Mouse (Mus musculus): ENCODE measurements at regions not wholly inside any gene's neighbourhood (a gene's known extent, or its start where the extent isn't known, plus 50 kb on each side); places are given as distances from the start of the nearest gene placed in this dataset.

DNA sequence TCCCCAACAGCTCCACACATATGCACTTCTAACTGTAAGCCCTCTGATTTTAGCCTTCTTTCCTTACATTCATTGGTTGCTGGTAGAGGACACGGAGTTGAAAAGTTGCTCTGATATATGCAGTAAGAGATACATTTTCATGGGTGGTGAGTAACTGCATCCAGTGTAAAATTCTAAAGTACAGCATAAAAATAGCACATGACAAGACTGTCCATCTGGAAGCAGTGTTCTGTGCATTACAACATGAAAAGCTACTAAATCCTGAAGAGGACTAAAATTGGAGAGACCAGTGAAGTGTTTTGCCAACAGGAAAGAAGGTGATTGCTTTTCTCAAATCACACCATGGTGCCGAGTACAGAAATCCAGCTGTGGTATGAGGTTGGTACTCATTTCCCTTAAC, 210.2 kb upstream of the Speer2 start:
- no peak for TF ChIP-seq CTCF (IDR thresholded peaks at IDR 0.05; ENCODE audit: low read depth)
- H3K27ac ChIP-seq (ENCODE audit: low read depth, low read length), result no peak overlapping the region

DNA sequence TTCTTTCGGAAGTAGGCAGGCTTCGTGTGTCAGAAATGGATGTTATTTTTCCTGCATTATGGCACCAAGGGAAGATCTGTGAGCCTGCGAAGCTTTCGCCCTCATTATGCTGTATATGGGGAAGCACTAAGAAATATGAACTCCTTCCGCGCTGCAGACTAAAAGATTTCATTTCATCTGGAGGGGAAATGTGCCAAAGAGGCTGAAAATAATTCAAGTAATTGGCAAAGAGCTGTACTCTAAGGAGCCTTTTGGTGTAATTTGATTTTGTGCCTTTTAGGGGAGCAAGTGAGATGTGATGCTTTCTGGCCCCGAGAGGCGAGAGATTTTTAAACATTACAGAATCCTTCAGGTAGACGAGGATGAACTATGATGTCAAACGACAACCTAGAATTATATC, 216.0 kb upstream of the Speer2 start:
- Histone ChIP-seq H3K9me3 (ENCODE audit: control insufficient read depth) (no peaks in the 10 kb centered on the region), H3K27ac (ENCODE audit: low read depth, low read length) (no peak overlapping the region), H3K9ac (ENCODE audit: low read depth, low read length) (no peak overlapping the region), H3K27me3 (replicated peaks; ENCODE audit: control insufficient read depth, insufficient read depth, low read length) (no peaks in the 10 kb centered on the region), H3K4me2 (replicated peaks; ENCODE audit: low read depth) (no peak overlapping the region), H3K36me3 (ENCODE audit: control insufficient read depth, insufficient read depth) (no peaks in the 10 kb centered on the region), H3K4me3 (ENCODE audit: low read depth, low read length) (no peak overlapping the region), H3K4me1 (replicated peaks; ENCODE audit: control insufficient read depth, insufficient read depth, low read length) (no peaks in the 10 kb centered on the region)
- no peak for ATAC-seq
- TF ChIP-seq CTCF (IDR thresholded peaks at IDR 0.05; ENCODE audit: low read depth), result no peak
- WGBS, result 85% methylated on average over 10 of the region's 10 CpGs

More for the DNA sequence above, 210.2 kb upstream of the Speer2 start:
- H3K4me1 ChIP-seq (replicated peaks; ENCODE audit: control insufficient read depth, insufficient read depth, low read length), result no peaks in the 10 kb centered on the region
- H3K36me3 ChIP-seq (ENCODE audit: control insufficient read depth, insufficient read depth), result no peaks in the 10 kb centered on the region
- no peak overlapping the region for H3K4me3 ChIP-seq (ENCODE audit: low read depth, low read length)
- no peaks in the 10 kb centered on the region for H3K27me3 ChIP-seq (replicated peaks; ENCODE audit: control insufficient read depth, insufficient read depth, low read length)
- H3K9me3 ChIP-seq (ENCODE audit: control insufficient read depth), result no peaks in the 10 kb centered on the region
- WGBS, result 78% methylated on average over 2 of the region's 2 CpGs
- no peak overlapping the region for H3K4me2 ChIP-seq (replicated peaks; ENCODE audit: low read depth)
- ATAC-seq, result no peak
- H3K9ac ChIP-seq (ENCODE audit: low read depth, low read length), result no peak overlapping the region

DNA sequence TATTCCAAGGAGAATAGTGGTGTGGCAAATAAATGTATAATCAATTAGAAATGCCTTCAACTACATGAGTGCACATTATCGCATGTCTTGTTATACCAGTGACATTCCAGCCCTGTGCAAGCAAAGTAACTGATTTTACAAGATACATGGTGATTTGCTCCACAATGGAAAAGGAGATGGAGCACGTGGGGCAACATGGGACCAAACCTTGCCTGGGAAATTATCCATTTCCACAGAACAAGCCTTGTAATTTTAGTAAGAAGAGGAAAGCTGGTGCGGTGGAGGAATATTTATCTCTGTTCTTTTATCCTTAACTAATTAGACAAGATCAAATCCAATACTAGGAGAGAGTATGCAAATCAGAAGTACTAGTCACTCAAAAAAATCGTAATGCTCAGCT, 222.5 kb upstream of the Gbe1 start:
- H3K27ac ChIP-seq (ENCODE audit: low read depth, low read length), result no peak overlapping the region
- H3K9me3 ChIP-seq (ENCODE audit: control insufficient read depth), result no peaks in the 10 kb centered on the region
- no peak for TF ChIP-seq CTCF (IDR thresholded peaks at IDR 0.05; ENCODE audit: low read depth)
- H3K4me2 ChIP-seq (replicated peaks; ENCODE audit: low read depth), result no peak overlapping the region
- no peaks in the 10 kb centered on the region for H3K4me1 ChIP-seq (replicated peaks; ENCODE audit: control insufficient read depth, insufficient read depth, low read length)
- H3K4me3 ChIP-seq (ENCODE audit: low read depth, low read length), result no peak overlapping the region
- ATAC-seq, result no peak
- no peaks in the 10 kb centered on the region for H3K27me3 ChIP-seq (replicated peaks; ENCODE audit: control insufficient read depth, insufficient read depth, low read length)
- no peak overlapping the region for H3K9ac ChIP-seq (ENCODE audit: low read depth, low read length)
- 89% methylated on average over 4 of the region's 4 CpGs for WGBS
- H3K36me3 ChIP-seq (ENCODE audit: control insufficient read depth, insufficient read depth), result no peaks in the 10 kb centered on the region

DNA sequence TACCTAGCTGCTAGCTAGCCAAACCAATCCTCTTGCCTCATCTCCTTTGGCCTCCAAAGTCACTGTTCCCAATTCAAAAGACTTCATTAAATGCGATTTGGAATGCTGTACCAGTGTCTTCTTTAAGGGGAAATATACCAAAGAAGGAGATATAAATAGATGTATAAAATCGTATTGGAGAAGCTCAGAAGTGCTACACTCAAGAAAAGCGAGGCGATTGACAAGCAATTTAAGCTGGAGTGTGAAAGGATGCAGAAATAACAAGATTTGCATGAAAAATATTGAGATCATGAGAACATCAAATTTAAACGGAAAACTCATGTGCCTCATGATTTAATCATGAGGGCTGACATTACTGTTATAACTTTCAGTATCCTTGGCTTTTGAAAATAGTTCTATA, 221.8 kb upstream of the Gbe1 start:
- Histone ChIP-seq H3K27me3 (replicated peaks; ENCODE audit: control insufficient read depth, insufficient read depth, low read length) (no peaks in the 10 kb centered on the region), H3K9ac (ENCODE audit: low read depth, low read length) (no peak overlapping the region), H3K9me3 (ENCODE audit: control insufficient read depth) (no peaks in the 10 kb centered on the region), H3K4me3 (ENCODE audit: low read depth, low read length) (no peak overlapping the region), H3K27ac (ENCODE audit: low read depth, low read length) (no peak overlapping the region), H3K4me2 (replicated peaks; ENCODE audit: low read depth) (no peak overlapping the region), H3K4me1 (replicated peaks; ENCODE audit: control insufficient read depth, insufficient read depth, low read length) (no peaks in the 10 kb centered on the region), H3K36me3 (ENCODE audit: control insufficient read depth, insufficient read depth) (no peaks in the 10 kb centered on the region)
- ATAC-seq, result no peak
- 90% methylated on average over 5 of the region's 5 CpGs for WGBS
- no peak for TF ChIP-seq CTCF (IDR thresholded peaks at IDR 0.05; ENCODE audit: low read depth)

DNA sequence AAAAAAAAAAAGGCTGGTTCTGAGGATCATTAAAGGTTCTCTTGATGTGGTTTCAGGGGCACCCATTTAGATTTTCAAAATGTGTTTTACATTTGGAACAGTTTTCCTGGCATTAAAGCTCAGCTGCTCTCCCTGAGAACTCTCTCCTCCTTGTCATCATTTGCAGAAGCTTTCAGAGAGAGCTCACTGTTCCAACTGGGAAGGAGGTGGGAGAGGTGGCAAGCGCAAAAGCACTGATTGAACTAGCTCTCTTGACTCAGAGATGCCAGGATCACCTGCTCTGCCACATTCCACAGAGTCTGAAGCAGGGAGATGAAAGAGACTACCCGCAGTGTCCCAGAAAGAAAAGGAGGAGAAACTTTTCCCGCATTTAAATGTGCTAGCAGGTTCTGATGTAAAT, 220.5 kb upstream of the Gbe1 start:
- H3K36me3 ChIP-seq (ENCODE audit: control insufficient read depth, insufficient read depth), result no peaks in the 10 kb centered on the region
- H3K27me3 ChIP-seq (replicated peaks; ENCODE audit: control insufficient read depth, insufficient read depth, low read length), result no peaks in the 10 kb centered on the region
- 30% methylated on average over 3 of the region's 3 CpGs for WGBS
- TF ChIP-seq CTCF (IDR thresholded peaks at IDR 0.05; ENCODE audit: low read depth), result no peak
- H3K4me1 ChIP-seq (replicated peaks; ENCODE audit: control insufficient read depth, insufficient read depth, low read length), result no peaks in the 10 kb centered on the region
- no peak overlapping the region for H3K4me2 ChIP-seq (replicated peaks; ENCODE audit: low read depth)
- H3K27ac ChIP-seq (ENCODE audit: low read depth, low read length), result no peak overlapping the region
- no peak overlapping the region for H3K4me3 ChIP-seq (ENCODE audit: low read depth, low read length)
- H3K9ac ChIP-seq (ENCODE audit: low read depth, low read length), result no peak overlapping the region
- no peak for ATAC-seq
- no peaks in the 10 kb centered on the region for H3K9me3 ChIP-seq (ENCODE audit: control insufficient read depth)

DNA sequence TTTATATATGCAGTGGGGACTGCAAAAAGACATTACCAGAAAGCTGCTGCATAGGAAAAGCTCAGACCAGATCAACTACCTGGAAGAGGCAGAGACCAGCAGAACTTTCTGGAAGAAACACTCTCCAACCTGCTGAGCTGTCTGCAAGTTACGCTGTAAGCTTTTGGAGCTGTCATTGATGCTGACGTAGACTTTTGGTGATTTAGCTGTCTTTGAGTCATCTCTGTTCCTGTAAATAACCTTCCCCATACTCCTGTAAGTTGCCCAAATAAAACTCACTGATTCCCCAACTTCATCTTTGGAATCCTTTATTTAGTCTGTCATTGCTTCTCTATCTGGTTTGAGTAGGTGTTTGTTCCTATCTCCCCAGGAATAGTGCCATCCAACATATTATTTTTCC, 218.5 kb upstream of the Gbe1 start:
- no peak overlapping the region for H3K4me2 ChIP-seq (replicated peaks; ENCODE audit: low read depth)
- no peak overlapping the region for H3K9ac ChIP-seq (ENCODE audit: low read depth, low read length)
- no peaks in the 10 kb centered on the region for H3K36me3 ChIP-seq (ENCODE audit: control insufficient read depth, insufficient read depth)
- no peak for ATAC-seq
- TF ChIP-seq CTCF (IDR thresholded peaks at IDR 0.05; ENCODE audit: low read depth), result no peak
- no peak overlapping the region for H3K27ac ChIP-seq (ENCODE audit: low read depth, low read length)
- no peaks in the 10 kb centered on the region for H3K4me1 ChIP-seq (replicated peaks; ENCODE audit: control insufficient read depth, insufficient read depth, low read length)
- H3K4me3 ChIP-seq (ENCODE audit: low read depth, low read length), result no peak overlapping the region
- H3K27me3 ChIP-seq (replicated peaks; ENCODE audit: control insufficient read depth, insufficient read depth, low read length), result no peaks in the 10 kb centered on the region
- 73% methylated on average over 2 of the region's 2 CpGs for WGBS
- no peaks in the 10 kb centered on the region for H3K9me3 ChIP-seq (ENCODE audit: control insufficient read depth)

DNA sequence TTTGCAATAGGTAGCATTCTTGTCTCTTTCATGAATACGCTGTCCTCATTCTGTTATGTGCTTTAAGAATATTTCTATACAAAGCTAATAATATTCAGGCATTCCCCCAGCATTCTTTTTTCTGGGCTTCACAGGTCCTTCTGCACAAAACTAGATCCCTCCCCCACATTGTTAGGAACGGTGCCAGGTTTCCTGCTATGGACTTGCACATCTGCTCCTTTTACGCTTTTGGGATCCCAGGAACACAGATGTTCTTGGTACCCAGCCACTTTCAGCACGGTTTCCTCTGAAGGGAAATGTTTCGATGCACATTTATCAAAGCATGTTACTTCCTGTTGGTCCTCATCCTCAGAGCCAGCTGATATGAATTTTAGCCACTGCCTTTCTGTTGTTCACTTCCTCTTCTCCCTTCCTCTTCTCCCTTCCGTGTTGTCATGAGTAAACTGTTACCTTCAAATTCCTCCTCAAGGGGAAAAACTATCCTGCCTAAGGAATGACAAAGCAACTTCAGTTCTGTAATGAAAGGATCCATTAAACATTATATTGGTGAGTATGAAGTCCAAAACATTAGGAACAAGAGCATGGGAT, 209.9 kb upstream of the Gbe1 start:
- Histone ChIP-seq H3K4me1 (replicated peaks; ENCODE audit: control insufficient read depth, insufficient read depth, low read length) (no peaks in the 10 kb centered on the region), H3K27me3 (replicated peaks; ENCODE audit: control insufficient read depth, insufficient read depth, low read length) (no peaks in the 10 kb centered on the region), H3K4me3 (ENCODE audit: low read depth, low read length) (no peak overlapping the region), H3K36me3 (ENCODE audit: control insufficient read depth, insufficient read depth) (no peaks in the 10 kb centered on the region), H3K9ac (ENCODE audit: low read depth, low read length) (no peak overlapping the region), H3K4me2 (replicated peaks; ENCODE audit: low read depth) (no peak overlapping the region), H3K9me3 (ENCODE audit: control insufficient read depth) (no peaks in the 10 kb centered on the region), H3K27ac (ENCODE audit: low read depth, low read length) (no peak overlapping the region)
- WGBS, result 58% methylated on average over 6 of the region's 6 CpGs
- no peak for TF ChIP-seq CTCF (IDR thresholded peaks at IDR 0.05; ENCODE audit: low read depth)
- ATAC-seq, result no peak
